Mouse (Mus musculus) T-helper 2 cell (primary cell): ENCODE data around the gene Ikzf4.
"Not testable (repeated sequence)": the region's sequence is repeated elsewhere in the genome, so short reads cannot be mapped to it uniquely, and the experiment has no call there.

ENCODE experiments used
- in situ Hi-C: fragments of 300-600 bp; cut with MboI, MseI; formaldehyde crosslinking; loops from one replicate; pipeline ENCODE4 v1.15.1; 2025; ENCODE audit warnings: high pct_unique_total_duplicates

Gene Ikzf4

GRCm38 (mm10) chr10:128613820-128614219 lies 32.0 kb downstream of the Ikzf4 start:
- in situ Hi-C loops: not testable (repeated sequence)

GRCm38 (mm10) chr10:128613154-128613440 lies 32.7 kb downstream of the Ikzf4 start:
- in situ Hi-C loops: no loop called here

GRCm38 (mm10) chr10:128612433-128613153 lies 33.2 kb downstream of the Ikzf4 start:
- in situ Hi-C loops: no loop called here

- in situ Hi-C loops: no loop called here
Measured at GRCm38 (mm10) chr10:128606483-128606882, 39.3 kb downstream of the Ikzf4 start.

- in situ Hi-C loops: no loop called here
Measured at GRCm38 (mm10) chr10:128602470-128603128, 43.2 kb downstream of the Ikzf4 start.

GRCm38 (mm10) chr10:128601499-128601898 lies 44.3 kb downstream of the Ikzf4 start:
- in situ Hi-C loops: no loop called here

- in situ Hi-C loops: no loop called here
Measured at GRCm38 (mm10) chr10:128598476-128598875, 47.3 kb downstream of the Ikzf4 start.

- in situ Hi-C loops: no loop called here
Measured at GRCm38 (mm10) chr10:128592797-128593196, 53.0 kb downstream of the Ikzf4 start.

GRCm38 (mm10) chr10:128591436-128591835 lies 54.4 kb downstream of the Ikzf4 start:
- in situ Hi-C loops: no loop called here

- in situ Hi-C loops: no loop called here
Measured at GRCm38 (mm10) chr10:128590193-128590690, 55.5 kb downstream of the Ikzf4 start.

GRCm38 (mm10) chr10:128589464-128590192 lies 56.2 kb downstream of the Ikzf4 start, which contains the start of gene Erbb3:
Erbb3 (minus strand) TSS chr10:128589652.
- in situ Hi-C loops: no loop called here

- in situ Hi-C loops: no loop called here
Measured at GRCm38 (mm10) chr10:128588775-128589463, 56.9 kb downstream of the Ikzf4 start.

GRCm38 (mm10) chr10:128588136-128588535 lies 57.7 kb downstream of the Ikzf4 start:
- in situ Hi-C loops: no loop called here

GRCm38 (mm10) chr10:128587697-128588096 lies 58.1 kb downstream of the Ikzf4 start:
- in situ Hi-C loops: no loop called here

- in situ Hi-C loops: no loop called here
Measured at GRCm38 (mm10) chr10:128587120-128587519, 58.7 kb downstream of the Ikzf4 start.

GRCm38 (mm10) chr10:128586546-128586945 lies 59.2 kb downstream of the Ikzf4 start:
- in situ Hi-C loops: no loop called here

- in situ Hi-C loops: no loop called here
Measured at GRCm38 (mm10) chr10:128584386-128584785, 61.4 kb downstream of the Ikzf4 start.

GRCm38 (mm10) chr10:128583644-128584043 lies 62.1 kb downstream of the Ikzf4 start:
- in situ Hi-C loops: no loop called here
